Mouse (Mus musculus): ENCODE results near the gene Morf4l2.
"Not testable (repeated sequence)": the region's sequence is repeated elsewhere in the genome, so short reads cannot be mapped to it uniquely, and the experiment has no call there.

Gene Morf4l2

GRCm38 (mm10) chrX:136749329-136749728 is 5.8 kb upstream of the Morf4l2 start:
- Histone ChIP-seq H3K27me3 (ENCODE audit: insufficient read depth, low read length) (no peaks in the 10 kb centered on the region), H3K36me3 (ENCODE audit: insufficient read depth, low read length) (peaks cover 59% of the 10 kb centered on the region), H3K4me1 (replicated peaks; ENCODE audit: low read depth, low read length) (peaks cover 3% of the 10 kb centered on the region; the same call in 1 of the 2 replicates), H3K4me3 (replicated peaks; ENCODE audit: low read length) (no peak overlapping the region), H3K9me3 (ENCODE audit: low read length) (no peaks in the 10 kb centered on the region)
- TF ChIP-seq CTCF (conservative IDR thresholded peaks at IDR 0.05; ENCODE audit: low read length), result no peak
- no peak for TF ChIP-seq POU5F1 (IDR thresholded peaks at IDR 0.05; ENCODE audit: borderline replicate concordance, low read length)
- TF ChIP-seq NANOG (IDR thresholded peaks at IDR 0.05; ENCODE audit: borderline replicate concordance, low read length), result no peak

GRCm38 (mm10) chrX:136744663-136745062 is 1.2 kb upstream of the Morf4l2 start:
- no peak for TF ChIP-seq POU5F1 (IDR thresholded peaks at IDR 0.05; ENCODE audit: borderline replicate concordance, low read length)
- TF ChIP-seq CTCF (conservative IDR thresholded peaks at IDR 0.05; ENCODE audit: low read length), result no peak
- TF ChIP-seq NANOG (IDR thresholded peaks at IDR 0.05; ENCODE audit: borderline replicate concordance, low read length), result no peak
- H3K4me1 ChIP-seq (replicated peaks; ENCODE audit: low read depth, low read length), result peaks cover 10% of the 10 kb centered on the region; the same call in 1 of the 2 replicates
- no peaks in the 10 kb centered on the region for H3K9me3 ChIP-seq (ENCODE audit: low read length)

DNA sequence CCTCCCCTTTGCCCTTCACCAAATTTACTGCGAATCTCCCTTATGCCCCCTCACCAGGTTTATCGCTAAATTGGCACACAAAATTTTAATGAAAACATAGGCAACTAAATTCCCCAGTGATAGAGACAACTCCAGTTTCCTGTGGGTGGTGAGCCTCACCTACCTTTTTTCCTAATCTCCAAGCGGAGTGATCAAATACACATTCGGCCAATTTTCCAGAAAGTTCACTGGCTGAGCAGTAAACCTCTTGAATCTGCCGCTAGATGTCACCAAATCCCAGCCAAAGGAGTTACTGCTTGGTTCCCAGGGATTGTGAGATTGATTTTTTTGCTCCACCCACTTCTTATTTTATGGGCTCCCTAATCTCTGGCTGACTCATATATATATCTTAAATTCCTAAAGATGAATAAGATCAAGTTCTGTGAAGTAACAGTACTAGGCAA is 808 bp downstream of the Morf4l2 start:
- H3K4me3 ChIP-seq (replicated peaks; ENCODE audit: low read length), result peak overlapping the region; percentile 77
- TF ChIP-seq CTCF (conservative IDR thresholded peaks at IDR 0.05; ENCODE audit: low read length), result peak; percentile 35
- no peak for TF ChIP-seq NANOG (IDR thresholded peaks at IDR 0.05; ENCODE audit: borderline replicate concordance, low read length)
- no peak for TF ChIP-seq POU5F1 (IDR thresholded peaks at IDR 0.05; ENCODE audit: borderline replicate concordance, low read length)
- H3K9me3 ChIP-seq (ENCODE audit: low read length), result no peaks in the 10 kb centered on the region
- H3K27me3 ChIP-seq (ENCODE audit: insufficient read depth, low read length), result no peaks in the 10 kb centered on the region
- H3K36me3 ChIP-seq (ENCODE audit: insufficient read depth, low read length), result peaks cover 33% of the 10 kb centered on the region
- H3K4me1 ChIP-seq (replicated peaks; ENCODE audit: low read depth, low read length), result peaks cover 20% of the 10 kb centered on the region; the same call in 1 of the 2 replicates

More at GRCm38 (mm10) chrX:136744663-136745062, 1.2 kb upstream of the Morf4l2 start:
- no peaks in the 10 kb centered on the region for H3K27me3 ChIP-seq (ENCODE audit: insufficient read depth, low read length)
- H3K4me3 ChIP-seq (replicated peaks; ENCODE audit: low read length), result no peak overlapping the region
- H3K36me3 ChIP-seq (ENCODE audit: insufficient read depth, low read length), result peaks cover 35% of the 10 kb centered on the region

- Histone ChIP-seq H3K9me3 (ENCODE audit: low read length) (no peaks in the 10 kb centered on the region), H3K27me3 (ENCODE audit: insufficient read depth, low read length) (no peaks in the 10 kb centered on the region), H3K36me3 (ENCODE audit: insufficient read depth, low read length) (peaks cover 34% of the 10 kb centered on the region), H3K4me1 (replicated peaks; ENCODE audit: low read depth, low read length) (peaks cover 21% of the 10 kb centered on the region; the same call in 1 of the 2 replicates), H3K4me3 (replicated peaks; ENCODE audit: low read length) (peak overlapping the region; percentile 77)
- TF ChIP-seq NANOG (IDR thresholded peaks at IDR 0.05; ENCODE audit: borderline replicate concordance, low read length), result no peak
- TF ChIP-seq CTCF (conservative IDR thresholded peaks at IDR 0.05; ENCODE audit: low read length), result no peak
- no peak for TF ChIP-seq POU5F1 (IDR thresholded peaks at IDR 0.05; ENCODE audit: borderline replicate concordance, low read length)
Measured at GRCm38 (mm10) chrX:136742241-136742640, 1.2 kb downstream of the Morf4l2 start.

DNA sequence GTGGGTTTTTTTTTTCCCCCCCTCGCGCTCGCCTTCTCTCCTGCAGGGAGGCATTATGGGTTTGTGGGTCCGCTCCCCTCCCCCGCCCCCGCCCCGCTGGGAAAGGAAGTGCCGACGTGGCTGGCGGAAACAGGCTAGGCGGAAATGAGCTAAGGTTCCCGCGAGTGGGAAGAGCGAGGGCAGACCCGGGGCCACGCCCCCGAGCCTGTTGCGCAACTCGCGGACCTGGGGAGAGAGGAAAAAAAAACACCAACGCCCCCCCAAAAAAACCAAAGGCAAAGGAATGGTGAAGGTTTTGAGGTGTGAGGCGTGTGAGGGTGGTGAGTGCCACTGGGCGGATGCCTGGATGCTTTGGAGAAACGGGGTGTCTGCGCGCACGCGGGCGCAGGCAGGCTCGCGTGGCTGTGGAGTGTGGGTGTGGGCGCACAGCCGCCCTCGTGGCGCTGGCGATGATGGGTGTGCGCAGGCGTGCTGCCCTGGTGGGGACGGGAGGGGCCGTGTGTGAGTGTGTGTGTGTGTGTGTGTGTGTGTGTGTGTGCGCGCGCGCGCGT is 1.8 kb downstream of the Morf4l2 start:
- Histone ChIP-seq H3K36me3 (ENCODE audit: insufficient read depth, low read length) (peaks cover 34% of the 10 kb centered on the region), H3K4me1 (replicated peaks; ENCODE audit: low read depth, low read length) (peaks cover 21% of the 10 kb centered on the region; the same call in 1 of the 2 replicates), H3K27me3 (ENCODE audit: insufficient read depth, low read length) (no peaks in the 10 kb centered on the region), H3K9me3 (ENCODE audit: low read length) (no peaks in the 10 kb centered on the region), H3K4me3 (replicated peaks; ENCODE audit: low read length) (peak overlapping the region; percentile 77)
- no peak for TF ChIP-seq NANOG (IDR thresholded peaks at IDR 0.05; ENCODE audit: borderline replicate concordance, low read length)

GRCm38 (mm10) chrX:136740791-136741650 is 2.5 kb downstream of the Morf4l2 start:
- Histone ChIP-seq H3K36me3 (ENCODE audit: insufficient read depth, low read length) (peaks cover 35% of the 10 kb centered on the region), H3K4me1 (replicated peaks; ENCODE audit: low read depth, low read length) (peaks cover 21% of the 10 kb centered on the region; the same call in 1 of the 2 replicates), H3K9me3 (ENCODE audit: low read length) (no peaks in the 10 kb centered on the region), H3K4me3 (replicated peaks; ENCODE audit: low read length) (peak overlapping the region; percentile 84), H3K27me3 (ENCODE audit: insufficient read depth, low read length) (no peaks in the 10 kb centered on the region)
- no peak for TF ChIP-seq NANOG (IDR thresholded peaks at IDR 0.05; ENCODE audit: borderline replicate concordance, low read length)
- TF ChIP-seq POU5F1 (IDR thresholded peaks at IDR 0.05; ENCODE audit: borderline replicate concordance, low read length), result no peak
- no peak for TF ChIP-seq CTCF (conservative IDR thresholded peaks at IDR 0.05; ENCODE audit: low read length)

- no peaks in the 10 kb centered on the region for H3K27me3 ChIP-seq (ENCODE audit: insufficient read depth, low read length)
- TF ChIP-seq NANOG (IDR thresholded peaks at IDR 0.05; ENCODE audit: borderline replicate concordance, low read length), result no peak
- no peak for TF ChIP-seq CTCF (conservative IDR thresholded peaks at IDR 0.05; ENCODE audit: low read length)
- peak overlapping the region; percentile 84 for H3K4me3 ChIP-seq (replicated peaks; ENCODE audit: low read length)
- no peaks in the 10 kb centered on the region for H3K9me3 ChIP-seq (ENCODE audit: low read length)
- H3K4me1 ChIP-seq (replicated peaks; ENCODE audit: low read depth, low read length), result peaks cover 21% of the 10 kb centered on the region; the same call in 1 of the 2 replicates
- H3K36me3 ChIP-seq (ENCODE audit: insufficient read depth, low read length), result peaks cover 40% of the 10 kb centered on the region
Measured at GRCm38 (mm10) chrX:136740087-136740790, 3.3 kb downstream of the Morf4l2 start.

DNA sequence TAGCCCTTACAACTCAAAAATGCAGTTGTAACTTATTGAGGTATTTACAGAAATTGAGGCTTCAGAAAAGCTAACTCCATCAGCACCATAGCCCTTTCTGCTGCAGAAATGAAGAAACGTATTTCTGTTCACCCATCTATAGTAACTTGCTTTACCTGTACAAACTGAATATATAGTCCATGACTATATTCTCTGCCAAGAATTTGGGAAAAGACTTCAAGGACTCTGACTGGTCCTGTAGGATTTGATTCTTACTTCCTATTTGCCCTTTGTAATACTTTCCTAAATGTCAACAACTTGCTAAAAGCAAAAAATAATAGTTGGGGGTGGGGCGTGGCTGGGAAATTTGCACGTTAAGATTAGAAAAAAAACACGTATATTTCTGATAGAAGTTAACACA is 11.5 kb downstream of the Morf4l2 start:
- Histone ChIP-seq H3K4me1 (replicated peaks; ENCODE audit: low read depth, low read length) (0 out of 2 replicates have a peak, but pooled peaks cover 4% of the 10 kb centered on the region), H3K9me3 (ENCODE audit: low read length) (no peaks in the 10 kb centered on the region), H3K4me3 (replicated peaks; ENCODE audit: low read length) (no peak overlapping the region), H3K27me3 (ENCODE audit: insufficient read depth, low read length) (no peaks in the 10 kb centered on the region), H3K36me3 (ENCODE audit: insufficient read depth, low read length) (peaks cover 45% of the 10 kb centered on the region)
- TF ChIP-seq CTCF (conservative IDR thresholded peaks at IDR 0.05; ENCODE audit: low read length) (no peak), NANOG (IDR thresholded peaks at IDR 0.05; ENCODE audit: borderline replicate concordance, low read length) (no peak), POU5F1 (IDR thresholded peaks at IDR 0.05; ENCODE audit: borderline replicate concordance, low read length) (no peak)

DNA sequence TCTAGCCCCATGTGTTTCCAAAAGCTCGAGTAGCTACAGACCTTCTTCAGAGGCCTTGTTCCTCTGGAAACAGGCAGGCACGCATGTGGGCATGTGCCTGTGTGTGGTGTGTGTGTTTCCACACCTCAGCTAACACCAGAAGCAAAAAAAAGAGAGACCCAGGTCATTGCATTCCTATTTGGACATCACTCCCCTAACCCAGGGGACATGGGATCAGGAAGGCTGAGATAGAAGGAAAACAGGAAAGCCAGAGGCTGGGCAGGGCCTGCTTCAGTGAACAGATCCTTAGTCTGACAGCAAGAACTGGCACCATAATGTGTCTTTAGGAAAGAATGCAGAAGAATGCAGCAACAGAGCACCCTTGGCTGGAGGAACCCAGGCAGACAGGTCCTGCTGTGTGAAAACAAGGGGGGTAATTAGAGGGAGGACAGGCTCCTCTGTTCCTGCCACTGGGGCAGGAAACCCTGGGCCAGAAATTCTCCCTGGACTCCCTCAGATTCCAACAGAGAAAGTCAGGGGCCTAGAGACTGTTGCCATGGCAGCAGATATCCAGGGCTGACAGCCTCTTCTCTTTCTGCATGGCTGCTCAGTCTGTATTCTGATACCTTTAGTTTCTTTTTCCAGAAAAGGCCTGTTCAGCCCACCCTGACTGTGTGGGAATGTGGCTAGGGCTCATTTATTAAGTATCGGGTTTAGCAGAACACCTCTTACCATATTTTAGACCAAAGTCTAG is 28.6 kb downstream of the Morf4l2 start:
- H3K27me3 ChIP-seq (ENCODE audit: insufficient read depth, low read length); H3K36me3 ChIP-seq (ENCODE audit: insufficient read depth, low read length); H3K4me3 ChIP-seq (replicated peaks; ENCODE audit: low read length); H3K9me3 ChIP-seq (ENCODE audit: low read length); H3K4me1 ChIP-seq (replicated peaks; ENCODE audit: low read depth, low read length): not testable (repeated sequence)

Measured in E14TG2a.4 (cell line).